Mouse (Mus musculus) yolk sac, embryonic 10.5 days (tissue): ENCODE data around the gene Specc1.

Experiments
- DNase-seq: peaks from one replicate; pipeline ENCODE4 v3.0.0-alpha.2; 2017; ENCODE audit warnings: low spot score

Gene Specc1

GRCm38 (mm10) chr11:62247759-62248400, 291.3 kb downstream of the Specc1 start:
- no peak for DNase-seq

GRCm38 (mm10) chr11:62248401-62249244, 292.1 kb downstream of the Specc1 start, which contains the start of gene Adora2b:
Gene Adora2b, plus strand, starts transcription at chr11:62248984.
- peak; percentile 85 for DNase-seq

GRCm38 (mm10) chr11:62249266-62250037, 292.9 kb downstream of the Specc1 start:
- peak; percentile 68 for DNase-seq

GRCm38 (mm10) chr11:62251047-62251446, 294.5 kb downstream of the Specc1 start:
- peak; percentile 35 for DNase-seq

GRCm38 (mm10) chr11:62253380-62253779, 296.8 kb downstream of the Specc1 start:
- DNase-seq, result no peak

- no peak for DNase-seq
Observed at GRCm38 (mm10) chr11:62259214-62259613, 302.7 kb downstream of the Specc1 start.

- DNase-seq, result no peak
Observed at GRCm38 (mm10) chr11:62263599-62263998, 307.0 kb downstream of the Specc1 start.

GRCm38 (mm10) chr11:62264018-62264417, 307.5 kb downstream of the Specc1 start:
- DNase-seq, result peak; percentile 68

- DNase-seq, result no peak
Observed at GRCm38 (mm10) chr11:62265642-62266041, 309.1 kb downstream of the Specc1 start.

GRCm38 (mm10) chr11:62266466-62267214, 310.1 kb downstream of the Specc1 start:
- no peak for DNase-seq

- DNase-seq, result no peak
Observed at GRCm38 (mm10) chr11:62268381-62268780, 311.8 kb downstream of the Specc1 start.

- no peak for DNase-seq
Observed at GRCm38 (mm10) chr11:62269097-62269496, 312.5 kb downstream of the Specc1 start.

- no peak for DNase-seq
Observed at GRCm38 (mm10) chr11:62270851-62271250, 314.3 kb downstream of the Specc1 start.
